Mouse (Mus musculus) MEL (cell line): Measurements from ENCODE around the gene Gzf1.

Experiments
- CHD1 ChIP-seq: IDR thresholded peaks from 2 replicates; pipeline ENCODE4 v1.6.1; 2012; ENCODE audit warnings: low read depth, mild to moderate bottlenecking, inconsistent platforms, low read length, improper control_type of control experiment
- CTCF ChIP-seq, 3 experiments: IDR thresholded peaks in 2 of 3; conservative IDR thresholded peaks in 1 of 3; 2 replicates each; pipeline ENCODE4 v1.5.1; 2011 to 2012; ENCODE audit warnings: low read length in 3 of 3, low read depth in 2 of 3, mild to moderate bottlenecking in 2 of 3, improper control_type of control experiment in 1 of 3, inconsistent platforms in 1 of 3, mixed read lengths in 1 of 3, moderate library complexity in 1 of 3; ENCODE audit not compliant: control insufficient read depth in 1 of 3, insufficient read depth in 1 of 3, poor library complexity in 1 of 3, severe bottlenecking in 1 of 3
- E2F4 ChIP-seq: IDR thresholded peaks from 2 replicates; pipeline ENCODE4 v1.6.1; 2011; ENCODE audit warnings: low read depth, low read length, improper control_type of control experiment, borderline replicate concordance
- GABPA ChIP-seq: IDR thresholded peaks from 2 replicates; pipeline ENCODE4 v1.6.1; 2012; ENCODE audit warnings: low read depth, mild to moderate bottlenecking, inconsistent platforms, low read length, improper control_type of control experiment, moderate library complexity
- HCFC1 ChIP-seq: IDR thresholded peaks from 2 replicates; pipeline ENCODE4 v1.6.1; 2012; ENCODE audit warnings: low read depth, mild to moderate bottlenecking, inconsistent platforms, low read length, improper control_type of control experiment, moderate library complexity
- MYC ChIP-seq: IDR thresholded peaks from 2 replicates; pipeline ENCODE4 v1.6.1; 2011; ENCODE audit warnings: low read depth, mild to moderate bottlenecking, low read length, improper control_type of control experiment, moderate library complexity
- POLR2A ChIP-seq, 2 experiments: IDR thresholded peaks; 2 replicates each; pipeline ENCODE4 v1.6.1; 2011 to 2012; ENCODE audit warnings: low read length in 2 of 2, mild to moderate bottlenecking in 2 of 2, control low read depth in 1 of 2, improper control_type of control experiment in 1 of 2, low read depth in 1 of 2, moderate library complexity in 1 of 2; ENCODE audit not compliant: control insufficient read depth in 1 of 2, insufficient read depth in 1 of 2, poor library complexity in 1 of 2
- POLR2AphosphoS2 ChIP-seq: IDR thresholded peaks from 2 replicates; pipeline ENCODE4 v1.6.1; 2011; ENCODE audit warnings: low read length, improper control_type of control experiment
- POLR2AphosphoS5 ChIP-seq: IDR thresholded peaks from 2 replicates; pipeline ENCODE4 v1.6.1; 2012; ENCODE audit warnings: low read depth, borderline replicate concordance, mild to moderate bottlenecking, inconsistent platforms, low read length, moderate library complexity, mixed read lengths
- RAD21 ChIP-seq: IDR thresholded peaks from 2 replicates; pipeline ENCODE4 v1.6.1; 2011; ENCODE audit warnings: mild to moderate bottlenecking, low read depth, low read length, improper control_type of control experiment
- UBTF ChIP-seq: IDR thresholded peaks from 2 replicates; pipeline ENCODE4 v1.6.1; 2012; ENCODE audit warnings: low read depth, mild to moderate bottlenecking, inconsistent platforms, low read length, improper control_type of control experiment, moderate library complexity, borderline replicate concordance; ENCODE audit not compliant: insufficient read depth
- USF1 ChIP-seq: IDR thresholded peaks from 2 replicates; pipeline ENCODE4 v1.6.1; 2014; ENCODE audit warnings: low read depth, mild to moderate bottlenecking, inconsistent platforms, low read length, improper control_type of control experiment, moderate library complexity
- USF2 ChIP-seq, 2 experiments: IDR thresholded peaks; 2 replicates each; pipeline ENCODE4 v1.6.1; 2011 to 2012; ENCODE audit warnings: improper control_type of control experiment in 2 of 2, low read length in 2 of 2, borderline replicate concordance in 1 of 2, inconsistent platforms in 1 of 2, low read depth in 1 of 2, mild to moderate bottlenecking in 1 of 2; ENCODE audit not compliant: insufficient read depth in 1 of 2
- ZC3H11A ChIP-seq: IDR thresholded peaks from 2 replicates; pipeline ENCODE4 v1.6.1; 2012; ENCODE audit warnings: low read depth, mild to moderate bottlenecking, inconsistent platforms, low read length, improper control_type of control experiment

- TF ChIP-seq POLR2A (IDR thresholded peaks at IDR 0.05; ENCODE audit: control insufficient read depth in 1 of 2, insufficient read depth in 1 of 2, low read depth in 1 of 2, low read length in 2 of 2, poor library complexity in 1 of 2), result no peak
- TF ChIP-seq USF2 (IDR thresholded peaks at IDR 0.05; ENCODE audit: borderline replicate concordance in 1 of 2, insufficient read depth in 1 of 2, low read depth in 1 of 2, low read length in 2 of 2), result no peak
- TF ChIP-seq POLR2AphosphoS5, result no peak
- no peak for TF ChIP-seq USF1
- no peak for TF ChIP-seq HCFC1
- TF ChIP-seq E2F4, result no peak
- no peak for TF ChIP-seq CTCF (IDR thresholded peaks at IDR 0.05 in 2 of 3, conservative IDR thresholded peaks at IDR 0.05 in 1 of 3; ENCODE audit: control insufficient read depth in 1 of 3, insufficient read depth in 1 of 3, low read depth in 2 of 3, low read length in 3 of 3, poor library complexity in 1 of 3, severe bottlenecking in 1 of 3)
- no peak for TF ChIP-seq MYC
- TF ChIP-seq CHD1, result no peak
- TF ChIP-seq ZC3H11A, result no peak
- no peak for TF ChIP-seq POLR2AphosphoS2
- no peak for TF ChIP-seq RAD21
- TF ChIP-seq GABPA, result no peak
- no peak for TF ChIP-seq UBTF
These were observed 7.1 kb downstream of the Gzf1 start for GRCm38 (mm10) chr2:148687971-148688370.
